In genomic region chr17:42870465-42870864, GRCm38 (mm10) we compare ENCODE assay signal across 18 mouse cellular contexts. TPM values are rescaled to one million over a fixed set of nuclear protein-coding genes. Genes with fewer than 3 reads are reported as not detected.
DNase-seq lines count a peak whose midpoint lies in the region; ATAC-seq lines count a peak whose summit lies in the region.
"Had no signal": no experiment of that assay in that cellular context is flagged by ENCODE, and none has a peak within 500 bp of the region (broad histone marks: within the 10 kb centered on the region; RNA-seq: fewer than 3 reads in every experiment).

No protein-coding gene starts in this region.

- peaks cover 6% of the 10 kb centered on the region for H3K4me1 ChIP-seq in forebrain, embryonic 16.5 days (replicated peaks; ENCODE audit: control insufficient read depth, insufficient read depth, low read length)

- peak; percentile 13 to 33 for DNase-seq in cerebellum, postnatal 25 days
- DNase-seq in cerebellum, adult 9-11 months: no peak
- DNase-seq in lung, postnatal 25 days (ENCODE audit: low spot score): peak; percentile 16
- no peak for DNase-seq in lung, postnatal 10 days
- DNase-seq in kidney, postnatal 14 days: peak; percentile 31
- DNase-seq in right cerebral cortex, postnatal 25 days: no peak
- no peak for DNase-seq in embryo, embryonic 9.5 days (ENCODE audit: extremely low spot score)
- DNase-seq: cerebellum, adult 8-10 months; heart, postnatal 14 days; right cerebral cortex, adult 18-20 months; thymus, postnatal 25 days had no signal

- no peak overlapping the region for H3K4me2 ChIP-seq in forebrain, embryonic 16.5 days (ENCODE audit: low read length)
- H3K4me2 ChIP-seq: heart, embryonic 12.5 days; hindbrain, embryonic 14.5 days; limb, embryonic 12.5 days; lung, embryonic 15.5 days; midbrain, embryonic 11.5 days had no signal

- no peaks in the 10 kb centered on the region for H3K36me3 ChIP-seq in forebrain, embryonic 16.5 days (ENCODE audit: control insufficient read depth, insufficient read depth)
- H3K36me3 ChIP-seq: heart, embryonic 12.5 days; limb, embryonic 12.5 days; lung, embryonic 15.5 days had no signal

- no peak for ATAC-seq in forebrain, embryonic 16.5 days

- no peaks in the 10 kb centered on the region for H3K9me3 ChIP-seq in forebrain, embryonic 16.5 days (ENCODE audit: control insufficient read depth, low read length)
- H3K9me3 ChIP-seq: heart, embryonic 12.5 days; limb, embryonic 12.5 days; lung, embryonic 15.5 days had no signal

- H3K9ac ChIP-seq in forebrain, embryonic 16.5 days (replicated peaks; ENCODE audit: low read depth, low read length): no peak overlapping the region
- H3K9ac ChIP-seq: heart, embryonic 12.5 days; hindbrain, embryonic 14.5 days; limb, embryonic 12.5 days; liver, embryonic 14.5 days; lung, embryonic 15.5 days had no signal

- no peak overlapping the region for H3K4me3 ChIP-seq in forebrain, embryonic 16.5 days (replicated peaks; ENCODE audit: low read length)
- H3K4me3 ChIP-seq: heart, embryonic 12.5 days; limb, embryonic 12.5 days; lung, embryonic 15.5 days had no signal

- no peak overlapping the region for H3K27ac ChIP-seq in forebrain, embryonic 16.5 days (ENCODE audit: low read length)
- H3K27ac ChIP-seq: hindbrain, embryonic 14.5 days; limb, embryonic 12.5 days; liver, embryonic 14.5 days; lung, embryonic 15.5 days had no signal

- H3K27me3 ChIP-seq in forebrain, embryonic 16.5 days (replicated peaks; ENCODE audit: control insufficient read depth, insufficient read depth, low read length): no peaks in the 10 kb centered on the region
- H3K27me3 ChIP-seq: heart, embryonic 12.5 days; limb, embryonic 12.5 days; lung, embryonic 15.5 days had no signal

RNA-seq across cellular contexts. Expression of gene Cd2ap, which starts 6.0 kb away (rescaled TPM):
- polyA plus RNA-seq in forebrain, embryonic 16.5 days (2015; fragmentation: Nextera tagmentation; extraction: Ambion mirVana): 7.2 and 7.4 TPM in 2 replicates

Comparison
In these comparisons a context has a peak if more than half of its experiments do, and no peak if none do; other contexts are left out.
1. DNase-seq: peak in cerebellum, postnatal 25 days (2 of 2), lung, postnatal 25 days (single experiment) and kidney, postnatal 14 days (single experiment); none in cerebellum, adult 9-11 months (single experiment), lung, postnatal 10 days (single experiment), right cerebral cortex, postnatal 25 days (single experiment) and embryo, embryonic 9.5 days (single experiment).